Mouse (Mus musculus): Measurements from ENCODE around the gene Gnrhr. TPM values are rescaled to one million over a fixed set of nuclear protein-coding genes. Genes with fewer than 3 reads are reported as not detected.
A peak's percentile ranks its signal among the peaks of the same experiment; 100 is the strongest.

Gene Gnrhr
- not detected in 2 replicates for polyA plus RNA-seq (2015; fragmentation: Nextera tagmentation; extraction: Ambion mirVana)

- no peaks in the 10 kb centered on the region for H3K9me3 ChIP-seq (ENCODE audit: control insufficient read depth, low read length)
- no peaks in the 10 kb centered on the region for H3K36me3 ChIP-seq (ENCODE audit: control insufficient read depth, insufficient read depth)
- ATAC-seq = no peak
- H3K27me3 ChIP-seq (replicated peaks; ENCODE audit: control insufficient read depth, insufficient read depth, low read length) = no peaks in the 10 kb centered on the region
- H3K4me1 ChIP-seq (replicated peaks; ENCODE audit: control insufficient read depth, insufficient read depth, low read length) = no peaks in the 10 kb centered on the region
- H3K27ac ChIP-seq (ENCODE audit: low read length) = no peak within 1 kb of the TSS
- no peak within 1 kb of the TSS for H3K4me2 ChIP-seq (ENCODE audit: low read length)
- H3K9ac ChIP-seq (replicated peaks; ENCODE audit: low read depth, low read length) = no peak within 1 kb of the TSS
- 89% methylated on average over 10 of the region's 10 CpGs for WGBS
- H3K4me3 ChIP-seq (replicated peaks; ENCODE audit: low read length) = no peak within 1 kb of the TSS
Measured at GRCm38 (mm10) chr5:86197801-86198200, at the start of gene Gnrhr. Gnrhr (minus strand) TSS chr5:86197901.

GRCm38 (mm10) chr5:86246559-86246958 is 48.9 kb upstream of the Gnrhr start:
- no peaks in the 10 kb centered on the region for H3K27me3 ChIP-seq (replicated peaks; ENCODE audit: control insufficient read depth, insufficient read depth, low read length)
- WGBS = 92% methylated on average over 11 of the region's 11 CpGs
- H3K4me3 ChIP-seq (replicated peaks; ENCODE audit: low read length) = no peak overlapping the region
- H3K9ac ChIP-seq (replicated peaks; ENCODE audit: low read depth, low read length) = no peak overlapping the region
- H3K4me2 ChIP-seq (ENCODE audit: low read length) = no peak overlapping the region
- ATAC-seq = no peak
- no peak overlapping the region for H3K27ac ChIP-seq (ENCODE audit: low read length)
- H3K36me3 ChIP-seq (ENCODE audit: control insufficient read depth, insufficient read depth) = no peaks in the 10 kb centered on the region
- H3K9me3 ChIP-seq (ENCODE audit: control insufficient read depth, low read length) = no peaks in the 10 kb centered on the region
- no peaks in the 10 kb centered on the region for H3K4me1 ChIP-seq (replicated peaks; ENCODE audit: control insufficient read depth, insufficient read depth, low read length)

GRCm38 (mm10) chr5:86244880-86245279 is 47.2 kb upstream of the Gnrhr start:
- 61% methylated on average over 1 of the region's 1 CpGs for WGBS
- Histone ChIP-seq H3K9ac (replicated peaks; ENCODE audit: low read depth, low read length) (no peak overlapping the region), H3K4me1 (replicated peaks; ENCODE audit: control insufficient read depth, insufficient read depth, low read length) (no peaks in the 10 kb centered on the region), H3K4me3 (replicated peaks; ENCODE audit: low read length) (no peak overlapping the region), H3K27me3 (replicated peaks; ENCODE audit: control insufficient read depth, insufficient read depth, low read length) (no peaks in the 10 kb centered on the region), H3K4me2 (ENCODE audit: low read length) (no peak overlapping the region), H3K9me3 (ENCODE audit: control insufficient read depth, low read length) (no peaks in the 10 kb centered on the region), H3K27ac (ENCODE audit: low read length) (no peak overlapping the region), H3K36me3 (ENCODE audit: control insufficient read depth, insufficient read depth) (no peaks in the 10 kb centered on the region)
- ATAC-seq = no peak

GRCm38 (mm10) chr5:86244275-86244674 is 46.6 kb upstream of the Gnrhr start:
- no peak for ATAC-seq
- no peaks in the 10 kb centered on the region for H3K27me3 ChIP-seq (replicated peaks; ENCODE audit: control insufficient read depth, insufficient read depth, low read length)
- no peak overlapping the region for H3K27ac ChIP-seq (ENCODE audit: low read length)
- H3K4me3 ChIP-seq (replicated peaks; ENCODE audit: low read length) = no peak overlapping the region
- H3K4me1 ChIP-seq (replicated peaks; ENCODE audit: control insufficient read depth, insufficient read depth, low read length) = no peaks in the 10 kb centered on the region
- H3K36me3 ChIP-seq (ENCODE audit: control insufficient read depth, insufficient read depth) = no peaks in the 10 kb centered on the region
- no peak overlapping the region for H3K4me2 ChIP-seq (ENCODE audit: low read length)
- 88% methylated on average over 3 of the region's 3 CpGs for WGBS
- H3K9ac ChIP-seq (replicated peaks; ENCODE audit: low read depth, low read length) = no peak overlapping the region
- H3K9me3 ChIP-seq (ENCODE audit: control insufficient read depth, low read length) = no peaks in the 10 kb centered on the region

GRCm38 (mm10) chr5:86227156-86227853 is 29.6 kb upstream of the Gnrhr start:
- Histone ChIP-seq H3K4me1 (replicated peaks; ENCODE audit: control insufficient read depth, insufficient read depth, low read length) (no peaks in the 10 kb centered on the region), H3K4me3 (replicated peaks; ENCODE audit: low read length) (no peak overlapping the region), H3K36me3 (ENCODE audit: control insufficient read depth, insufficient read depth) (no peaks in the 10 kb centered on the region), H3K9me3 (ENCODE audit: control insufficient read depth, low read length) (no peaks in the 10 kb centered on the region), H3K9ac (replicated peaks; ENCODE audit: low read depth, low read length) (no peak overlapping the region), H3K4me2 (ENCODE audit: low read length) (no peak overlapping the region), H3K27ac (ENCODE audit: low read length) (no peak overlapping the region), H3K27me3 (replicated peaks; ENCODE audit: control insufficient read depth, insufficient read depth, low read length) (no peaks in the 10 kb centered on the region)
- ATAC-seq = peak; percentile 80; the same call in 1 of the 2 replicates
- 62% methylated on average over 5 of the region's 5 CpGs for WGBS

GRCm38 (mm10) chr5:86191356-86191755 is 6.3 kb downstream of the Gnrhr start:
- Histone ChIP-seq H3K4me1 (replicated peaks; ENCODE audit: control insufficient read depth, insufficient read depth, low read length) (no peaks in the 10 kb centered on the region; the same call in 1 of the 2 replicates), H3K36me3 (ENCODE audit: control insufficient read depth, insufficient read depth) (no peaks in the 10 kb centered on the region), H3K9ac (replicated peaks; ENCODE audit: low read depth, low read length) (no peak overlapping the region), H3K4me3 (replicated peaks; ENCODE audit: low read length) (no peak overlapping the region), H3K9me3 (ENCODE audit: control insufficient read depth, low read length) (no peaks in the 10 kb centered on the region), H3K27ac (ENCODE audit: low read length) (no peak overlapping the region), H3K27me3 (replicated peaks; ENCODE audit: control insufficient read depth, insufficient read depth, low read length) (no peaks in the 10 kb centered on the region), H3K4me2 (ENCODE audit: low read length) (no peak overlapping the region)
- 15% methylated on average over 4 of the region's 4 CpGs for WGBS
- ATAC-seq = peak; percentile 73

GRCm38 (mm10) chr5:86190770-86191169 is 6.9 kb downstream of the Gnrhr start:
- Histone ChIP-seq H3K9me3 (ENCODE audit: control insufficient read depth, low read length) (no peaks in the 10 kb centered on the region), H3K4me1 (replicated peaks; ENCODE audit: control insufficient read depth, insufficient read depth, low read length) (no peaks in the 10 kb centered on the region; the same call in 1 of the 2 replicates), H3K36me3 (ENCODE audit: control insufficient read depth, insufficient read depth) (no peaks in the 10 kb centered on the region), H3K4me3 (replicated peaks; ENCODE audit: low read length) (no peak overlapping the region), H3K27ac (ENCODE audit: low read length) (no peak overlapping the region), H3K9ac (replicated peaks; ENCODE audit: low read depth, low read length) (no peak overlapping the region), H3K4me2 (ENCODE audit: low read length) (no peak overlapping the region), H3K27me3 (replicated peaks; ENCODE audit: control insufficient read depth, insufficient read depth, low read length) (no peaks in the 10 kb centered on the region)
- 24% methylated on average over 5 of the region's 5 CpGs for WGBS
- ATAC-seq = no peak; the same call in 1 of the 2 replicates

GRCm38 (mm10) chr5:86190290-86190689 is 7.4 kb downstream of the Gnrhr start:
- H3K9ac ChIP-seq (replicated peaks; ENCODE audit: low read depth, low read length) = no peak overlapping the region
- no peak overlapping the region for H3K4me3 ChIP-seq (replicated peaks; ENCODE audit: low read length)
- H3K27ac ChIP-seq (ENCODE audit: low read length) = no peak overlapping the region
- WGBS = 46% methylated on average over 15 of the region's 15 CpGs
- no peaks in the 10 kb centered on the region; the same call in 1 of the 2 replicates for H3K4me1 ChIP-seq (replicated peaks; ENCODE audit: control insufficient read depth, insufficient read depth, low read length)
- no peaks in the 10 kb centered on the region for H3K36me3 ChIP-seq (ENCODE audit: control insufficient read depth, insufficient read depth)
- H3K9me3 ChIP-seq (ENCODE audit: control insufficient read depth, low read length) = no peaks in the 10 kb centered on the region
- H3K4me2 ChIP-seq (ENCODE audit: low read length) = no peak overlapping the region
- no peak for ATAC-seq
- no peaks in the 10 kb centered on the region for H3K27me3 ChIP-seq (replicated peaks; ENCODE audit: control insufficient read depth, insufficient read depth, low read length)

GRCm38 (mm10) chr5:86187441-86187840 is 10.3 kb downstream of the Gnrhr start:
- Histone ChIP-seq H3K4me1 (replicated peaks; ENCODE audit: control insufficient read depth, insufficient read depth, low read length) (no peaks in the 10 kb centered on the region; the same call in 1 of the 2 replicates), H3K9ac (replicated peaks; ENCODE audit: low read depth, low read length) (no peak overlapping the region), H3K27ac (ENCODE audit: low read length) (no peak overlapping the region), H3K9me3 (ENCODE audit: control insufficient read depth, low read length) (no peaks in the 10 kb centered on the region), H3K36me3 (ENCODE audit: control insufficient read depth, insufficient read depth) (no peaks in the 10 kb centered on the region), H3K4me3 (replicated peaks; ENCODE audit: low read length) (no peak overlapping the region), H3K4me2 (ENCODE audit: low read length) (no peak overlapping the region), H3K27me3 (replicated peaks; ENCODE audit: control insufficient read depth, insufficient read depth, low read length) (no peaks in the 10 kb centered on the region)
- WGBS = 82% methylated on average over 6 of the region's 6 CpGs
- ATAC-seq = no peak
